Mouse (Mus musculus): Measurements from ENCODE around the gene Naa10.

Naa10 gene

DNA sequence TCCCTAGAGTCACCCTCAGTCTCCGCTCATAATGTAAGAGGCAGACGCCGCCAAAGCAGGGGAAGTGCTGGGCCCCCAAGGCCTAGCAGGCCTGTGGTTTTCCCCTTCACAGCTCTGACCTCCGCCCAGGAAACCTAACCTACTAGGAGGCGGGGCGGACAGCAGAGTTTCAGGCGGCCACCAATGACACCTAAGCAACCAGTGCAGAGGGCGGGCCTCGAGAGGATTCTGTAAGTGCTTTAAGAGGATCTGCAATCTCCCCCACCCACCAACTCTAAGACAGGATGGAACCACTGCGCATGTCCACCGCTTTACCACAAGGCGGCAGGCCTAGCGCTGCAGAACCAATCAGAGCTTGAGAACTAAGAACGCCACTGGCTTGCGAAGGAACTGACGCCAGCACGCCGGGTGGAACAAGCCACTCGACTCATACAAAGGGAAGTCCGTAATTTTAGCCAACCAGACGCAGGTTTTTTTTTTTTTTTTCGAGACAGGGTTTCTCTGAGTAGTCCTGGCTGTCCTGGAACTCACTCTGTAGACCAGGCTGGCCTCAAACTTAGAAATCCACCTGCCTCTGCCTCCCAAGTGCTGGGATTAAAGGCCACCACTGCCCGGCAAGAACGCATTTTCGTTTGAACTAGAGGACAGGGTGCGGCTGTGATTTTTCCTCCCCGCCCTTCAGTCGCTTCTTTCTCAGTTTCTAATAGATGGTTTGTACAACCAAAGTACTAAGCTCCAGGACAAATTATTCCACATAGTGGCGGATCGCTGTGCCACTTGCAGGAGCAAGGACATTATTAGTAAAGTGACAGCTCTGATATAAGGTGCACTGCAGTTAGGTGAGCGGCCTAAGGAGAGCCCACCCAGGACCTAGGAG lies 6.7 kb downstream of the Naa10 start:
- peak; percentile 71 to 81 for DNase-seq

DNA sequence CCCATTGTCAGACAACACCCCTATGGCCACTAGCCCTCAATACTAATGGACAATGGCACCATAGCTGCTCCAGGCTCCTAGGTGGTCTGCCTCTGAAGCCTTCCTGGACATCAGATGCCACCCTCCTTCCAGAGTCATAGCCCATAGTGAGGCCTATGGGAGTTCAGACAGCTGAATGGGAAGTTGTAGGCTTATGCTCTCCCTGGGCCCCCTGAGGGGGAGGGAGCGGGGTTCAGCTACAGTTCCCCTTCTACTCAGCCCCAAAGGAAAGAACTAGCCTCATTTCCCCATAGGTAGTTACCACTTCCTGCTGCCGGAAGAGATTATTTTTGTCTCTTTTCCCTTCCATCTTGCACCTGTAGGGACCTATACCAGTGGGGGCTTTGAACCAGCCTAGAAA lies 10.2 kb downstream of the Naa10 start:
- peak; percentile 55 to 57 for DNase-seq

DNA sequence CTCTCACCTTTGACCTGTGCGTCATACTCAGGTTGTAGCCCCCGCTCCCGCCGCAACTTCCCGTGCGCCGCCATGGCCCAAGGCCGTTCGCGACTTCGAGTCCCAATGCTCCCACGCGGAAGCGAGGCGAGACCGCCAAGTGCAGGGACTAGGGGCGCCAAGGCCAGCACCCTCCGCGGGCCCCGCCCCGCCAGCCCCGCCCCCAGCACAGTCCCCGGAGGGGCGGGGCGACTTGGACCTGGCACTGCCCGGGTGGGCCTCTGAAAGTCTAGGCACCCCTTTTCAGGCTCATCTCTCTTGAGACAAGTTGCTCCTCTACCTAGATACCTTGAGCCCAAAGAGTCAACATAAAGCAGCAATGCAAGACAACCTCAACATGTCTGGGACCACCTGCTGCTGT lies 10.6 kb downstream of the Naa10 start:
- peak; percentile 69 to 72 for DNase-seq

DNA sequence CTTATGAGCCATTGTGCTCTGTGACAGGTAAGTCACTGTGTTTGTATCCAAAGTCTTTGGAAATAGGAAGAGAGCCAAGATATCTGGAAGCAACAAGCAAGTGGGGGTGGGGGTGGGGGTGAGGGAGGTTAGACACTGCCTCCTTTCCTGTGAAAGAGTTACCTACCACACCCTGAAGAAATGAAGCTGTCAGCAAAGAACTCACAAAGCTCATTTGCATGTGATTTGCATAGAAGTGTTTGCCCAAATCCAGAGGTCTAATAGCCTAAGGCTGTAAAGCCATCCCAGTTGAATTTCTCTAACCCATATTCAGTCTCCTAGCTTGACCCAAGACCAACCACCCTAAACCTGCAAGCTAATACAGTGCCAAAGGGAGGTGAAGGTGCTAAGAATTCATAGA lies 11.3 kb downstream of the Naa10 start:
- DNase-seq = no peak

DNA sequence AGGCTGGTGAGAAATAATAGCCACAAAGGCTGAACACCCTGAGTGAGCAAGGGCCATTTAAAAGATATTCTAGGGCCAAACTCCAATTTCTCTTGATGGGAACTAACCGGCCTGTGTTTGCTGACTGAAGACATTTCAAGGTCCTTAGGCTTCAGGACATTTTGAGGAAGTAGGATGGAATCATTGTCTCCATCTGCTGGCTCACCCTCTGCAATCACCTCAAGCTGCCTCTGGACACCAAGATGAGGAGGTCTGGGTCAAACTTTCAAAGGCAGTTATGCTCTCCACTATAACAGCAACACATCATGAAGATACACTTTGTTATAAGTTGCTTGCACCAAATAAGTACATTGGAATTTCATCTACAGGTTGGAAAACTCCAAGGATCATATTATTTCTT lies 11.7 kb downstream of the Naa10 start:
- DNase-seq = no peak

DNA sequence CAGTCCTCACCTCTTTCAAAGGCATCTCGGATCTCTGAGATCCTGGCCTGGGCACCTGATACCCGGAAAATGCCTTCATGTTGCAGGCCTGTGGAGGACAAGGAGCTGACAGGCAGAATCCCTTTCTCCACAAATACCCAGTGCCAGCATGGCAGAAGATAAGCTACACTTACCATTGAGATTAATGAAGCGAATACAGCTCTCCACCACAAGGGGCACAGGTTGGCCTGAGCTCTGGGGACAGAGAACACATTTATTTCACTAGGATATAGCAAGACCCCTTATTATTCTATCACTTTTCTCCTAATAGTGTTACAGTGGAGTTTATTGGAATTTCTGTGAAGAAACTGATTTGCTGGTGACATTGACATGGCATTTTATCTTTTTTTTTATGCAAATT lies 23.8 kb downstream of the Naa10 start:
- no peak for DNase-seq

DNA sequence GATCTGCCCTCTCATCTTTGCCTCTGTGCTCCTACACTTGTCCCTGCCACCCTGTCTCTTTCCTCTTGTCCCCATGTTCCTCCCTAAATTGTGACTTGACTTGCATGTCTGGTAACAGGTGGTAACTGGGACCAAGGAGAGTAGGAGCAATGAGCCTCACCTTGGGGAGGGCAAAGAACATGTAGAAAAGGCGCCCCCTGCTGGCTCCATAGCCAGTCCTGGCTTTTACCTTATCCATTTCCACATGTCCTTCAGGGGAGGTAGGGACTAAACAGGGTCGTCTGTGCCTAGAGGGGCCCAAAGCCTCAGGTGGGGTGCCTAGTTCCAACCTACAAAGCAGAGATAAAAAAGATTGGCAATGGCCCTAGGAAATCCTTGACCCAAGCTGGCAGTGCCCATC lies 26.0 kb downstream of the Naa10 start, which contains the start of gene L1cam:
TSS of gene L1cam (minus strand) at position 387 of the 400 bp plus-strand sequence.
- peak; percentile 21 to 58 for DNase-seq

DNA sequence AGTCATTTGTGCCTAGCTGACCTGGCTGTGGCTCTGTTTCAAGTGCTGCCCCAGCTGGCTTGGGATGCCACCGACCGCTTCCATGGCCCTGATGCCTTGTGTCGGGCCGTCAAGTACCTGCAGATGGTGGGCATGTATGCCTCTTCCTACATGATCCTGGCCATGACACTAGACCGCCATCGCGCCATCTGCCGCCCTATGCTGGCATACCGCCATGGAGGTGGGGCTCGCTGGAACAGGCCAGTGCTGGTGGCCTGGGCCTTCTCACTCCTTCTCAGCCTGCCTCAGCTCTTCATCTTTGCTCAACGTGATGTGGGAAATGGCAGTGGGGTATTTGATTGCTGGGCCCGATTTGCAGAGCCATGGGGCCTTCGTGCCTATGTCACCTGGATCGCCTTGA lies 28.9 kb downstream of the Naa10 start:
- DNase-seq = no peak

DNA sequence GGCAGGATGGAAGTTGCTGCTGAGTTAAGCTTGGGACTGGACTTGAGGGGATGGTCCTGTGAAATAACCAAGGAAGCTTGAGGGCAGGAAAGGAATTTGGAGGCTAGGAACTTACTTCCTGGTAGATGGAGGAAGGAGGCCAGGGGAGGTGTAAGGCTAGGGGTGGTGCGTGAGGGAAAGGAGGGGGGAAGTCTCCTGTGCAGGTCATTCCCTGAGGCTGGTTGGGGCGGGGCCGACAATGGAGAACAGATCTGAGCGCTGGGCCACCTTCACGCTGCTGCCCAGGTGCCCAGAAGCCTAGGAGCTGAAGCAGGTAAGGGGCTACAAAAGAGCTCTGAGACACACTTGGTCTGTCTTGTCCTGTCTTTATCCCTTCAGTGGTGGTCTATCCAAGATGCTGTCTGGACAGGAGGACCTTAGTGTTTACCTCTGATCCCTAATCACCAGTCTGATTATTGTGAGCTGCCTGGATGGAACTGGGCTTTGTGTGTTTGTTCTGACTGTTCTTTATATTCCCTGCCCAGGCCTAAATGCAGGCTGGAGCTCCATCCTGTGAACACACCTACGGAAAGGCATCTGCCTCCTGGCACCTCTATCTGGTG lies 30.1 kb downstream of the Naa10 start, which contains the start of gene Avpr2:
TSS of gene Avpr2 (plus strand) at position 552 of the 602 bp plus-strand sequence.
- DNase-seq = no peak

DNA sequence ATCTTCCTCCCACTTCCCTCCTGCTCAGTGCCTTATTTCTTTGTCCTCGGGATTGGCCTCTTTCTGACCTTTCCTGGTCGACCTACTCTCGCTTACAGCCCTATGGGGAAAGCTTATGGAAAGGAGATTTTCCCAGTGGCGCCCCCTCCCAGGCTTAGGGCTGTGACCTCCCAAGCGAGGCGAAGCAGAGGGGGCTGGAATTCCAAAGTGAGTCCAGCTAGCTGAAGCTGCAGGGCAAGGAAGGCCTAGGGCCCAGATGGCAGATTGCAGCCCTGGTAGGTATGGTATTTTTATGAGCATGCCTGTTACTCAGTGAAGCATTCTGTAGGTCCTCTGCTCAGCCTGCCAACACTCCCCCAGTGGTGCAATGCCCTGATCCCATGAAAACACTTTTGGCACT lies 40.3 kb downstream of the Naa10 start:
- DNase-seq = no peak

DNA sequence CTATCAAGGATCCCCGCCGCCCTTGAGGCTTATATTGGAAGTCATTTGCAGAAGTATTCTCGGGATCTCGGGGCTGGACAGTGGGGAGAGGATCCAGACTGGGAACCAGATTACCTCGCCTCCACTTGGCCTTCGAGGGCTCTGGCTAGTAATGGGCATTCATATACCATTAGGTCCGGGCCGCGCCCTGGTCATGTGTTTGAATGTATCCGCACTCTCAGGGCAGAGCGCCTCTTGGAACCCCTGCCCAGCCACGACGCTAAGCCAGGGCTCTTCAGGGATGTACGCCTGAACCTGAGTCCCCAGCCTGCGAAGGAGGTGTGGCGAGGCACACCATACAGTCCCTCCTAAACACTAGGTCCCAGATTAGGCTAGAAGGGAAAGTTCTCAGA lies 40.7 kb downstream of the Naa10 start:
- DNase-seq = no peak

DNA sequence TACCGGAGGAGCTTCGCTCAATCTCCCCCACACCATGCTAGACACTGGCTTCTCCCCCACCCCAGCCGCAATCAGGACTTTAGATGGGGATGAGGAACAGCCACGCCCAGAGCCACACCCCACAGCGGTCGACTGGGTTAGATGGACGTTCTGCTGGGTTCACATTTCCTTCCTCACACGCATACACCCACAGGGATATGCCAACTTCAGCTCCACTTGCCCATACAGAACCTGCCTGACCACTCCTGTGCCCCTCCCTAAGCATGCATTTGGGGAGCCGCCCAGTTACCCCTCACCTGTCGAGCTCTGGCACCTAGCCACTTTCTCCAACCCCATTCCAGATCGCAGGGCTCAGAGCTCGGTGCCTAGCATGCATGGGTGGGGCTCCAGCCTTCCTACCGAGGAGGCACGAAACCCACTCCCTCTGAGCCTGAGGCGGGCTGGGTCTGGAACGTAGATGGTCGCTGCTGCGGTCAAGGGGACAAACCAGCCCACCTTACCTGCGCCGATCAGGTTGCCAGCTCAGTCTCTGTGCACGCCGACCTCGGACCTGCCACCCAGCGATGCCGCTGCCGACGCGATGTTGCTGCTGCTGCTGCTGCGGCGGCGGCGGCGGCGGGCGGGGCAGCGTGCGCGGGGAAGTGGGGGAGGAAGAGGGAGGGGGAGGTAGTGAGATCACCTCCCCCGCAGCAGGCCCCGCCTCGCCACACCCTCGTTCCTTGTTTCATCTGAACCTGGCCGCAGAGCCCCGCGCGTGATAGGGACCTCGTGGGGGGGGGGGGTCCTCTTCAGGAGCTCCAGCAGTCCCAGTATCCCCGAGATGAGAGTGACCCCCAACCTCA lies 41.3 kb downstream of the Naa10 start:
- peak; percentile 39 to 63 for DNase-seq

DNA sequence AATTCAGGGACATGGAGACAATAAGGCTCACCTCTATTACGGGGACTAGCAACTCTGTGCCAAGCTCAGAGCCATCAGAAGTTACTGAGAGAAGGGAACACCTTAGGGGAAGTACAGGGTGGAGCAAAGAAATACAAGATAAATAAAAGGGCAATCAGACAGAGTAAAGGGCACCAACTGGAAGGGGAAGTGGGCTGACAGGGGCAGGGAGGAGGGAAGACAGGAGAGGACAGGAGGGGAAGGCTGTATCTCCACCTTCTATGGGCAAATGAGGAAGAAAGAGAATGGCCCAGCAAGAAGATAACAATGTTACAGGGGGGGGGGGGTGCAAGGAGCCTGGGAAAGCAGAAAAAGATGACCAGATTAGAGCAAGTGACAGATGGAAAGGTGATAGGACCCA lies 44.7 kb downstream of the Naa10 start:
- no peak for DNase-seq

DNA sequence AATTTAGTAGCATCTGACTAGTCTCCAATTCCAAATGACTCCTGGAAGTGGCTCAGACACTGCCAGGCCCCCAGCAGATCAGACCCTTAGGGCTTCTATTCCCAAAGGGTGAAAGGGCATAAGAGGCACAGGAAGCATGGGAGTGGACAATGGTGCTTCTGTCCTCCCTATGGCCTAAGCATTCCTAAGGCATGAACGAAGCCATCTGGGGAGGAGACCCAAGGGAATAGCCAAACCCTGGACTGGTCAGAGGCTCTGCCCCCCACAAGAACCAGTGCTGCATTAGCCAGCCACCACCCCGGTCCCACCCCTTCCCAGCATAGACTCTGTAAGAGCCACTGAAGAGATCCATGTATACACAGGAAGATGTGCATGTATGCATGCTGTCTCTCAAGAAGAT lies 45.9 kb downstream of the Naa10 start:
- DNase-seq = no peak

DNA sequence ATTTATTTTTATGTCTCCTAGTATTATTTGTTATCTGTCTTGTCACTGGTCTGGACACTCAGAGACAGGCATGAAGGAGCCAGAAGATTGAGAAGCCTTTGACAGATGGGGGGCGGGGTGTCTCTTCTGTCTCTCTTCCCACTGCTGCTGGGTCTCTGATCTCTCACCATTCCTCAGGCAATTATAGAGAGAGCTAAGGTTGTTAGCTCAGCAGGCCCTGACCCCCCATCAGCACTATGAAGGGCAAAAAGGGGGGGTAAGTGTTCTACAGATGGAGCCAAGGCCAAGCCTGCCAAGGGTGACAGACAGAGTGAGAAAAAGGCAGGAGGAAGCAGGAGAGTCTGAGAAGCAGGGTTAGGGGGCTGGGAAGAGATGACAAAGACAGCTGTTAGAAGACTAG lies 49.8 kb downstream of the Naa10 start:
- no peak for DNase-seq

DNA sequence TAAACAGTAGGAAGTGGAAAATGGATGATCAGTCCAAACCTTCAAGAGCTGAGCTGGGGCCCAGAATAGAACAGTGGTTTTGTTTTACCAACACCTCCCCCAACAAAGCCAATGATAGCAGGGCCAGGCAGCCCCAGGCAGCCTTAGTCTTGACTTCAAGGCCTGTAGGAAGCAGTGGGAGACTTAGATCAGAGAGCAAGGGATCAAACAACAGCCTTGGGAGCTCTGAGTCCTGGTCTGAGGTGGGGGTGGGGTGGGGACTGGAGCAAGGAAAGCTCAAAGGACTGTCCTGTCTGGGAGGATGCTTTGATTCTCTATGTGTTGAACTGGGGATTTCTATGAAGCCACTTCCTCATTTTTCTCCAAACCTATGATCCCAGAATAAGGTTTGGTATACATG lies 50.3 kb downstream of the Naa10 start:
- no peak for DNase-seq

DNA sequence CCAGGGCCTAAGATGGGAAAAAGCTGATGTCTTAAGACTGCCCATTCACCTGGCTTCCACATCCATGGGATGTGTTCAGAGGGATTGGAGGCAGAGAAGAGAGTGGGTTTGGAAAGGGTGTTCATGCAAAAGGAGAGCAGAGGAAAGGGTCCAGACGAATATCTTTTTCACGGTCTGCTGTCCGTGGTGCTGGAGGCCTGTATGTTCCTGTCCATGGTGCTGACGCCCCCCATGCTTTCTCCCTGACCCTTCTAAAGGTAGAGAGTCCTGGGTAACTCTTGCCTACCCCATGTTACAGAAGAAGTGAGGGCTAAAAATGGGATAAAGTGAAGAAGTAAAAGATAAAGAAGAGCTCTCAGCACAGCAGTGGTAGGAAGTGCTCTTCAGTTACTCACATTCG lies 52.4 kb downstream of the Naa10 start:
- peak in 1 of 2 experiments; percentile 5 for DNase-seq

DNA sequence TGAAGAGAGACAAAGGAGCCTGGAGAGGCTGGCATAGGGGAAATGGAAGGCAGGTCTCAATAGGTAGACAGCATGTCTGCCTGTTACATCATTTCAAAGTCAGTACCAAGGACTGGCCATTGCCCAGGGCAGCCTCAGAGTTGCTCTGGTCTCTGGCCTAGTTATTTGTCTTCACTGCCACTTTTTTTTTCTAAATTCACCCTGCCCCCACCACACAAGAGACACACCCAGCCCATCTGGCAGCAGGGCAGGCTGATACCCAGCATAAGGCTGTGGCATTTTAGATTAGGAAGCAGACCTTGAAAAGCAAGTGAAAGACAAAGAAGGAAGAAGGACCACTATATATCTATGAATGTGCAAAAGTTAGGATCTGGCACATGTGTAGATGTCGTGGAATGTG lies 53.9 kb downstream of the Naa10 start:
- no peak for DNase-seq

DNA sequence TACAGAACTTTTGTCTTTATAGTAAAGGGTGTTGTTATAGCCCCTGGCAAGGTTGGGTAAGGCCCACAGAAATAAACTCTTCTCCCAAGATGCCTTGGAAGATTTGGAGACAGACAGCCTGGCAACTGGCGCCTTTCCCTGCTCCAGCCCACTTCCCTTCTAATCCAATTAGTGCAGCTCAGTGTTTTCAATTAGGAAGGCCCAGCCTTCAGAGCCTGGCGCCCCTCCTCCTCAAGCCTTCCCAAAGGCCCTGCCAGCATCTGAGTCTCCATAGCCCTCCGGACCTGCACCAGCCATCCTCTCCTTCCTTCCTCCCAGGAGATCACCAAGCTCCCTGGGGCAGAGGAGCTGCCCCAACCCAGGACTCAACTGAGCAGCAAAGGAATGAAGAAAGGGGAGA lies 54.5 kb downstream of the Naa10 start:
- DNase-seq = no peak

Data from spleen, adult 18-20 months (tissue).